Mouse (Mus musculus): Measurements from ENCODE around the gene Ssh2. TPM values are rescaled to one million over a fixed set of nuclear protein-coding genes. Genes with fewer than 3 reads are reported as not detected.

Gene Ssh2
- total RNA-seq, 1 experiment, result 7.7 TPM

DNA sequence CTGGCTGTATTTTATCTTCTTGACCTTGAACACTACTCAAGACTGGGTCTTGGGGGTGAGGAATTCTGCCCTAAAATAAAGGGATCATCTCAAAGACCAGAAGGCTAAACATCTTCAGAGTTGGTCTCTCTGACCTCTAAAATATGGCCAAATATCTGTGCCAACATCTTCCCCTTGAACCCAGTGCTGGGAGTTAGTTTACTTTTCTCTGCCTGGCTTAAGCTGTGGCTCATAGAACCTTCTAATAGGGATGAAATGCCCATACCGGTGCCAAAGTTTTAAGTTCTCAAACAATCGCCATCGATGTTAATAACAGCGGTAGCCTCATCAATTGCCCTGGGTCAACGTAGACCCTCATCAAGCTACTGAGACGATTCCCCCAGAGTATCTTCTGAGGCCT is 245.8 kb downstream of the Ssh2 start:
- peak overlapping the region; percentile 70 for H3K9ac ChIP-seq (ENCODE audit: insufficient read depth, low read depth, low read length, poor library complexity, severe bottlenecking)
- in situ Hi-C loops (cut with MboI; ENCODE audit: low sequenced_read_pairs in 2 of 2, unreplicated experiment in 2 of 2), result no loop called here
- TF ChIP-seq HCFC1 (IDR thresholded peaks at IDR 0.05; ENCODE audit: borderline replicate concordance, insufficient read depth, low read length), result no peak
- H3K9me3 ChIP-seq (ENCODE audit: control insufficient read depth, insufficient read depth, low read depth, low read length), result no peaks in the 10 kb centered on the region
- no peak for DNase-seq (ENCODE audit: low read depth, low spot score)
- peaks cover 0 to 18% of the 10 kb centered on the region in 2 experiments; a peak in 2 of 4 replicates for H3K4me1 ChIP-seq (ENCODE audit: control insufficient read depth in 2 of 2, insufficient read depth in 2 of 2, low read length in 2 of 2, poor library complexity in 1 of 2)
- no peaks in the 10 kb centered on the region for H3K36me3 ChIP-seq (ENCODE audit: control insufficient read depth, insufficient read depth, low read length, poor library complexity, severe bottlenecking)
- peak overlapping the region; percentile 69 to 78 for H3K4me3 ChIP-seq (ENCODE audit: insufficient read depth in 1 of 2, low read depth in 1 of 2, low read length in 2 of 2, poor library complexity in 1 of 2, severe bottlenecking in 1 of 2)
- H3K27ac ChIP-seq (ENCODE audit: insufficient read depth, low read depth, low read length, poor library complexity, severe bottlenecking), result no peak overlapping the region

DNA sequence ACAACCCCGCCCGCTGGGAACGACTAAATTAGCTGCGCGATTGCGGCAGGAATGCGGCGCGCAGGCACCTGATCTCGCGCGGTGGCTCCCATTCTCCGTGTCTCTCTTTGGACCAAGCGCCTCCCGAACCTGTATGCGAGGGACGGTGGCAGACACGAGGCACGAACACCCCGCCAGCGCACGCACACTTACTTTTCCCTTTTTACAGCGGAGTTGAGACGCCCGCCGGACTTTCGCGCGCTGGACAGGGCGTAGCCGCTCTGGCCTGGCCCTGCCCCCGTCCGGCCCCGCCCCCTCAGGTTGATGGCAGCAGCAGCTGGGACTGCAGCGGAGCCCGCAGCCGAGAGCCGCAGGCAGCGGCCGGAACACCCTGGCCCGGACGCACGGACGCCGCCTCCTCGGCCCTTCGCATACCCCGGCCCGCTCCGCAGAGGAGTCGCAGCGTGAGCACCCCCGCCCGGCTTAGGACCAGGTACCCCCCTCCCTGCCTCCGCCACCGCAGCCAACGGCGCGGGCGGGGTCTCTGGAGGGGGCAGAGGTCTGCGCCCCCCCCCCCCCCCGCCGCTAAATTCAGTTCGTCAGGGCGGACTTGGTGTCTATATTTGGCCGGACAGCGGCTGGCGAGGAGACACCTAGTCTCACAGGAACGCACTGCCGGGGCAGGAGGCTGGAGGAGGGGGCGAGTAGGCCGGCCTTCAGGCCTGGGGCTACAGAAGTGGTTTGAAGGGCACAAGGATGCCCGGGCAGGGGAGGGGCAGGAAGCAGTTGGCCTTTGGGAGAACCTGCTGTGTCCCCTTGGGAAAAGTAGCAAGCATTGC is 246.4 kb downstream of the Ssh2 start, which contains the start of gene Coro6:
Gene Coro6 (plus strand): TSS at position 129 of the 818 bp plus-strand sequence.
- in situ Hi-C loops (cut with MboI; ENCODE audit: low sequenced_read_pairs in 2 of 2, unreplicated experiment in 2 of 2), result no loop called here
- Histone ChIP-seq H3K4me1 (ENCODE audit: control insufficient read depth in 2 of 2, insufficient read depth in 2 of 2, low read length in 2 of 2, poor library complexity in 1 of 2) (peaks cover 0 to 21% of the 10 kb centered on the region in 2 experiments; a peak in 1 of 4 replicates), H3K27ac (ENCODE audit: insufficient read depth, low read depth, low read length, poor library complexity, severe bottlenecking) (no peak within 1 kb of the TSS), H3K9ac (ENCODE audit: insufficient read depth, low read depth, low read length, poor library complexity, severe bottlenecking) (peak within 1 kb of the TSS; percentile 70), H3K36me3 (ENCODE audit: control insufficient read depth, insufficient read depth, low read length, poor library complexity, severe bottlenecking) (no peaks in the 10 kb centered on the region), H3K9me3 (ENCODE audit: control insufficient read depth, insufficient read depth, low read depth, low read length) (no peaks in the 10 kb centered on the region), H3K4me3 (ENCODE audit: insufficient read depth in 1 of 2, low read depth in 1 of 2, low read length in 2 of 2, poor library complexity in 1 of 2, severe bottlenecking in 1 of 2) (peak within 1 kb of the TSS; percentile 69 to 78)
- no peak for TF ChIP-seq ZC3H11A (IDR thresholded peaks at IDR 0.05; ENCODE audit: borderline replicate concordance, low read depth, low read length)
- no peak for TF ChIP-seq MAFK (IDR thresholded peaks at IDR 0.05; ENCODE audit: insufficient read depth, low read depth, low read length)
- no peak for TF ChIP-seq CHD2 (IDR thresholded peaks at IDR 0.05; ENCODE audit: low read depth, low read length)
- TF ChIP-seq HCFC1 (IDR thresholded peaks at IDR 0.05; ENCODE audit: borderline replicate concordance, insufficient read depth, low read length), result no peak
- TF ChIP-seq ZNF384 (IDR thresholded peaks at IDR 0.05; ENCODE audit: low read depth, low read length), result no peak
- DNase-seq (ENCODE audit: low read depth, low spot score), result no peak

DNA sequence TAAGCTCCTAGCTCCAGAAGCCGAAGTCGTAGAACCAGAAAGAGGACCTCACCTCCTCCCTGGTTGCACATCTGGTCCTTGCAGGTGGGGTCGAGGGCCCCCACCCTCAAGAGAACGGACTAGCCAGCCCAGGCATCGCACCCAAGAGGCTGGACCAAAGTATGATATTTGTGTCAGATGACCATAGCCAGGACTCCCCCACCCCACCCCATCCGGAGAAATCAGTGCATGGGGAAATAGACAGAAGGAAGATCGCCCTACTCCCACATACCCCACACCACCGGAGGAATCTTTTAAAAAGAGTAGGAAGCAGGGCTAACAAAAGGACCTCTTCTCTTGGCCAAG is 247.0 kb downstream of the Ssh2 start:
- H3K4me1 ChIP-seq (ENCODE audit: control insufficient read depth in 2 of 2, insufficient read depth in 2 of 2, low read length in 2 of 2, poor library complexity in 1 of 2), result peaks cover 0 to 25% of the 10 kb centered on the region in 2 experiments; a peak in 1 of 4 replicates
- no peaks in the 10 kb centered on the region for H3K36me3 ChIP-seq (ENCODE audit: control insufficient read depth, insufficient read depth, low read length, poor library complexity, severe bottlenecking)
- no peak for TF ChIP-seq ZC3H11A (IDR thresholded peaks at IDR 0.05; ENCODE audit: borderline replicate concordance, low read depth, low read length)
- TF ChIP-seq HCFC1 (IDR thresholded peaks at IDR 0.05; ENCODE audit: borderline replicate concordance, insufficient read depth, low read length), result no peak
- TF ChIP-seq ZNF384 (IDR thresholded peaks at IDR 0.05; ENCODE audit: low read depth, low read length), result no peak
- no peak for TF ChIP-seq MAFK (IDR thresholded peaks at IDR 0.05; ENCODE audit: insufficient read depth, low read depth, low read length)
- no peak for TF ChIP-seq CHD2 (IDR thresholded peaks at IDR 0.05; ENCODE audit: low read depth, low read length)
- H3K9me3 ChIP-seq (ENCODE audit: control insufficient read depth, insufficient read depth, low read depth, low read length), result no peaks in the 10 kb centered on the region
- in situ Hi-C loops (cut with MboI; ENCODE audit: low sequenced_read_pairs in 2 of 2, unreplicated experiment in 2 of 2), result no loop called here
- peak overlapping the region; percentile 69 to 78; a peak in 2 of 4 replicates for H3K4me3 ChIP-seq (ENCODE audit: insufficient read depth in 1 of 2, low read depth in 1 of 2, low read length in 2 of 2, poor library complexity in 1 of 2, severe bottlenecking in 1 of 2)
- H3K27ac ChIP-seq (ENCODE audit: insufficient read depth, low read depth, low read length, poor library complexity, severe bottlenecking), result no peak overlapping the region
- DNase-seq (ENCODE audit: low read depth, low spot score), result no peak
- H3K9ac ChIP-seq (ENCODE audit: insufficient read depth, low read depth, low read length, poor library complexity, severe bottlenecking), result no peak overlapping the region

DNA sequence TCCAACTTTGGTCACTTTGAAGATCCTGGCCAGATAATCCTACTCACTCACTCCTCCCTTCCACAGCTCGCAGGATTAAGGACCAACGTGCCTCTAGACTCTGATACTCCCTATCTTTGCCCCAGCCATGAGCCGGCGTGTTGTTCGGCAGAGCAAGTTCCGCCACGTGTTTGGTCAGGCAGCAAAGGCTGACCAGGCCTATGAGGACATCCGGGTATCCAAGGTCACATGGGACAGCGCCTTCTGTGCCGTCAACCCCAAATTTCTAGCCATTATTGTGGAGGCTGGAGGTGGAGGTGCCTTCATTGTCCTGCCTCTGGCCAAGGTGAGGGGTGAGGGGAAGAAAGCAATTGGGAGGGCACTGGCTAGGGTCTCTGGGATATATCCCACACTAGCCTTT is 247.7 kb downstream of the Ssh2 start:
- no peak overlapping the region for H3K9ac ChIP-seq (ENCODE audit: insufficient read depth, low read depth, low read length, poor library complexity, severe bottlenecking)
- H3K9me3 ChIP-seq (ENCODE audit: control insufficient read depth, insufficient read depth, low read depth, low read length), result no peaks in the 10 kb centered on the region
- H3K4me3 ChIP-seq (ENCODE audit: insufficient read depth in 1 of 2, low read depth in 1 of 2, low read length in 2 of 2, poor library complexity in 1 of 2, severe bottlenecking in 1 of 2), result no peak overlapping the region
- DNase-seq (ENCODE audit: low read depth, low spot score), result no peak
- H3K4me1 ChIP-seq (ENCODE audit: control insufficient read depth in 2 of 2, insufficient read depth in 2 of 2, low read length in 2 of 2, poor library complexity in 1 of 2), result peaks cover 0 to 23% of the 10 kb centered on the region in 2 experiments; a peak in 1 of 4 replicates
- in situ Hi-C loops (cut with MboI; ENCODE audit: low sequenced_read_pairs in 2 of 2, unreplicated experiment in 2 of 2), result no loop called here
- H3K27ac ChIP-seq (ENCODE audit: insufficient read depth, low read depth, low read length, poor library complexity, severe bottlenecking), result no peak overlapping the region
- H3K36me3 ChIP-seq (ENCODE audit: control insufficient read depth, insufficient read depth, low read length, poor library complexity, severe bottlenecking), result no peaks in the 10 kb centered on the region
- TF ChIP-seq HCFC1 (IDR thresholded peaks at IDR 0.05; ENCODE audit: borderline replicate concordance, insufficient read depth, low read length), result no peak

DNA sequence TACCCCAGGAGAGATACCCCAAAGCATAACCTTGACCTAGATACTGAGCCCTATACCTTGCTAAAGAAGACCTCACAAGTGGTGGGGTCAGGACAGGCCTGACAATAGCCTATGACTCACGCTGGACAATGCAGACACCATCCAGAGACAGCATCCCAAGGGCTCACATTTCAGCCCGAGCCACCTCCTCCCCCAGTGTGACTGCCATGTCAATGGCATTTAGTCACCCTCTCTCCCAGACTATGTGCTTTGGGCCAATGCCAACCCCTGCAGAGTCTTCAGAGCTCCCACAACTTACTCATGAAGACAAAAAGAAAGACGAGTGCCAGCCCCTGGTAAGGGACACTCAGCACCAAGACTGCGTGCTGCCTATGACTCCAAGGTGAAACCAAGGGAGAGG is 248.6 kb downstream of the Ssh2 start:
- in situ Hi-C loops (cut with MboI; ENCODE audit: low sequenced_read_pairs in 2 of 2, unreplicated experiment in 2 of 2), result no loop called here
- no peak for DNase-seq (ENCODE audit: low read depth, low spot score)
- TF ChIP-seq ZC3H11A (IDR thresholded peaks at IDR 0.05; ENCODE audit: borderline replicate concordance, low read depth, low read length) (no peak), ZNF384 (IDR thresholded peaks at IDR 0.05; ENCODE audit: low read depth, low read length) (no peak), CHD2 (IDR thresholded peaks at IDR 0.05; ENCODE audit: low read depth, low read length) (no peak), HCFC1 (IDR thresholded peaks at IDR 0.05; ENCODE audit: borderline replicate concordance, insufficient read depth, low read length) (no peak), MAFK (IDR thresholded peaks at IDR 0.05; ENCODE audit: insufficient read depth, low read depth, low read length) (no peak)

More for the DNA sequence above, 248.6 kb downstream of the Ssh2 start:
- no peaks in the 10 kb centered on the region for H3K9me3 ChIP-seq (ENCODE audit: control insufficient read depth, insufficient read depth, low read depth, low read length)
- peaks cover 0 to 25% of the 10 kb centered on the region in 2 experiments; a peak in 1 of 4 replicates for H3K4me1 ChIP-seq (ENCODE audit: control insufficient read depth in 2 of 2, insufficient read depth in 2 of 2, low read length in 2 of 2, poor library complexity in 1 of 2)
- H3K4me3 ChIP-seq (ENCODE audit: insufficient read depth in 1 of 2, low read depth in 1 of 2, low read length in 2 of 2, poor library complexity in 1 of 2, severe bottlenecking in 1 of 2), result no peak overlapping the region
- H3K36me3 ChIP-seq (ENCODE audit: control insufficient read depth, insufficient read depth, low read length, poor library complexity, severe bottlenecking), result no peaks in the 10 kb centered on the region
- no peak overlapping the region for H3K9ac ChIP-seq (ENCODE audit: insufficient read depth, low read depth, low read length, poor library complexity, severe bottlenecking)
- no peak overlapping the region for H3K27ac ChIP-seq (ENCODE audit: insufficient read depth, low read depth, low read length, poor library complexity, severe bottlenecking)

Measured in ES-E14 (cell line).